Comparison of ENCODE assay signal across 21 mouse cellular contexts in genomic region chr7:142547874-142548273, GRCm38 (mm10). TPM values are rescaled to one million over a fixed set of nuclear protein-coding genes. Genes with fewer than 3 reads are reported as not detected.
DNase-seq lines count a peak whose midpoint lies in the region; ATAC-seq and TF ChIP-seq lines count a peak whose summit lies in the region.
"Had no signal": no experiment of that assay in that cellular context is flagged by ENCODE, and none has a peak within 500 bp of the region (broad histone marks: within the 10 kb centered on the region; RNA-seq: fewer than 3 reads in every experiment).

No protein-coding gene starts in this region.

- 22% methylated on average over 2 of the region's 2 CpGs for WGBS in intestine, embryonic 14.5 days
- 48% methylated on average over 2 of the region's 2 CpGs for WGBS in intestine, postnatal 0 days
- 23% methylated on average over 2 of the region's 2 CpGs for WGBS in lung, embryonic 16.5 days
- 24% methylated on average over 2 of the region's 2 CpGs for WGBS in stomach, embryonic 15.5 days

- H3K4me2 ChIP-seq in intestine, embryonic 14.5 days (ENCODE audit: low read length): no peak overlapping the region
- H3K4me2 ChIP-seq in intestine, postnatal 0 days (replicated peaks; ENCODE audit: low read depth): no peak overlapping the region
- no peak overlapping the region for H3K4me2 ChIP-seq in lung, embryonic 16.5 days (ENCODE audit: low read depth, low read length)
- H3K4me2 ChIP-seq in stomach, embryonic 15.5 days: no peak overlapping the region
- H3K4me2 ChIP-seq: forebrain, embryonic 13.5 days; hindbrain, embryonic 15.5 days; neural tube, embryonic 12.5 days had no signal

- DNase-seq in intestine, embryonic 14.5 days (ENCODE audit: low spot score): no peak
- no peak for DNase-seq in lung, postnatal 14 days
- DNase-seq in forelimb bud, embryonic 11.5 days (ENCODE audit: low read depth, low spot score): peak; percentile 95
- DNase-seq in layer of hippocampus, postnatal 36 days: no peak
- DNase-seq: adrenal gland, adult 2 months; cerebellum, postnatal 14 days; heart, adult 18-20 months; heart, postnatal 10 days; liver; lung, adult 18-20 months; right cerebral cortex, postnatal 14 days had no signal

- no peak for ATAC-seq in intestine, embryonic 14.5 days (replicated peaks; ENCODE audit: low FRiP score, low TSS enrichment, low read depth)
- ATAC-seq in intestine, postnatal 0 days: no peak
- ATAC-seq in lung, embryonic 16.5 days (ENCODE audit: low read depth): no peak
- ATAC-seq in stomach, embryonic 15.5 days (ENCODE audit: insufficient read depth, low FRiP score, low read depth): no peak
- ATAC-seq: CD4-positive, CD25-positive, alpha-beta regulatory T cell, adult 4 months; forebrain, embryonic 13.5 days had no signal

- H3K9ac ChIP-seq in intestine, embryonic 14.5 days (ENCODE audit: low read length): no peak overlapping the region
- no peak overlapping the region for H3K9ac ChIP-seq in intestine, postnatal 0 days (ENCODE audit: low read depth, low read length)
- H3K9ac ChIP-seq in lung, embryonic 16.5 days (ENCODE audit: low read length): no peak overlapping the region
- no peak overlapping the region for H3K9ac ChIP-seq in stomach, embryonic 15.5 days
- H3K9ac ChIP-seq: forebrain, embryonic 13.5 days; hindbrain, embryonic 15.5 days; neural tube, embryonic 12.5 days had no signal

- H3K27me3 ChIP-seq in intestine, embryonic 14.5 days (replicated peaks; ENCODE audit: control insufficient read depth, insufficient read depth, low read length): no peaks in the 10 kb centered on the region
- H3K27me3 ChIP-seq in intestine, postnatal 0 days (replicated peaks; ENCODE audit: control insufficient read depth, insufficient read depth, low read length): no peaks in the 10 kb centered on the region
- H3K27me3 ChIP-seq in lung, embryonic 16.5 days (ENCODE audit: control insufficient read depth, insufficient read depth, low read depth, low read length): no peaks in the 10 kb centered on the region
- no peaks in the 10 kb centered on the region for H3K27me3 ChIP-seq in stomach, embryonic 15.5 days (replicated peaks)
- H3K27me3 ChIP-seq: forebrain, embryonic 13.5 days; hindbrain, embryonic 15.5 days; neural tube, embryonic 12.5 days had no signal

- H3K36me3 ChIP-seq in intestine, embryonic 14.5 days (ENCODE audit: control insufficient read depth, insufficient read depth, low read length): no peaks in the 10 kb centered on the region
- H3K36me3 ChIP-seq in intestine, postnatal 0 days (ENCODE audit: control insufficient read depth, insufficient read depth): no peaks in the 10 kb centered on the region
- no peaks in the 10 kb centered on the region for H3K36me3 ChIP-seq in lung, embryonic 16.5 days (ENCODE audit: control insufficient read depth, insufficient read depth, low read length)
- H3K36me3 ChIP-seq in stomach, embryonic 15.5 days: no peaks in the 10 kb centered on the region
- H3K36me3 ChIP-seq: hindbrain, embryonic 15.5 days had no signal

- no peak for TF ChIP-seq CTCF in intestine, postnatal 0 days (IDR thresholded peaks at IDR 0.05; ENCODE audit: low read depth)

- peaks cover 32% of the 10 kb centered on the region for H3K4me1 ChIP-seq in intestine, embryonic 14.5 days (replicated peaks; ENCODE audit: control insufficient read depth, insufficient read depth, low read length)
- no peaks in the 10 kb centered on the region for H3K4me1 ChIP-seq in intestine, postnatal 0 days (replicated peaks; ENCODE audit: control insufficient read depth, insufficient read depth, low read length)
- H3K4me1 ChIP-seq in lung, embryonic 16.5 days (replicated peaks; ENCODE audit: control insufficient read depth, insufficient read depth, low read length): peaks cover 17% of the 10 kb centered on the region
- peaks cover 22% of the 10 kb centered on the region for H3K4me1 ChIP-seq in stomach, embryonic 15.5 days
- H3K4me1 ChIP-seq: megakaryocyte, embryonic 14.5 days had no signal

- no peaks in the 10 kb centered on the region for H3K9me3 ChIP-seq in intestine, embryonic 14.5 days (ENCODE audit: control insufficient read depth, low read length)
- H3K9me3 ChIP-seq in intestine, postnatal 0 days (ENCODE audit: control insufficient read depth): no peaks in the 10 kb centered on the region
- H3K9me3 ChIP-seq in lung, embryonic 16.5 days (ENCODE audit: control insufficient read depth, low read length): no peaks in the 10 kb centered on the region
- H3K9me3 ChIP-seq in stomach, embryonic 15.5 days: no peaks in the 10 kb centered on the region
- H3K9me3 ChIP-seq: forebrain, embryonic 13.5 days; hindbrain, embryonic 15.5 days; megakaryocyte, embryonic 14.5 days; neural tube, embryonic 12.5 days had no signal

- no peak overlapping the region for H3K4me3 ChIP-seq in intestine, embryonic 14.5 days (ENCODE audit: low read depth, low read length)
- no peak overlapping the region for H3K4me3 ChIP-seq in intestine, postnatal 0 days (ENCODE audit: low read depth, low read length)
- H3K4me3 ChIP-seq in lung, embryonic 16.5 days (ENCODE audit: low read length): no peak overlapping the region
- H3K4me3 ChIP-seq in stomach, embryonic 15.5 days (replicated peaks): no peak overlapping the region
- H3K4me3 ChIP-seq: forebrain, embryonic 13.5 days; hindbrain, embryonic 15.5 days; megakaryocyte, embryonic 14.5 days; neural tube, embryonic 12.5 days had no signal

- peak overlapping the region; percentile 27; the same call in 1 of the 2 replicates for H3K27ac ChIP-seq in intestine, embryonic 14.5 days (ENCODE audit: low read depth)
- H3K27ac ChIP-seq in intestine, postnatal 0 days (ENCODE audit: low read depth, low read length): no peak overlapping the region
- peak overlapping the region; percentile 21; the same call in 1 of the 2 replicates for H3K27ac ChIP-seq in lung, embryonic 16.5 days (ENCODE audit: low read length)
- H3K27ac ChIP-seq in stomach, embryonic 15.5 days: peak overlapping the region; percentile 18; the same call in 1 of the 2 replicates
- H3K27ac ChIP-seq: forebrain, embryonic 13.5 days; hindbrain, embryonic 15.5 days; neural tube, embryonic 12.5 days had no signal

RNA-seq across cellular contexts. Expression of gene Mrpl23, which starts 15.4 kb away (rescaled TPM):
- 36.1 and 45.8 TPM in 2 replicates for polyA plus RNA-seq in intestine, embryonic 14.5 days (2014; fragmentation: Nextera tagmentation; extraction: Ambion mirVana)
- polyA plus RNA-seq in intestine, postnatal 0 days (2015; fragmentation: Nextera tagmentation; extraction: Ambion mirVana): 26.7 and 33.0 TPM in 2 replicates
- 17.2 and 22.4 TPM in 2 replicates for polyA plus RNA-seq in lung, embryonic 16.5 days (2015; fragmentation: Nextera tagmentation; extraction: Ambion mirVana)
- 21.9 and 26.2 TPM in 2 replicates for polyA plus RNA-seq in stomach, embryonic 15.5 days (2015; fragmentation: Nextera tagmentation; extraction: Ambion mirVana)
- 10 to 100 TPM in 1 of 2 experiments, 1 to 10 TPM in 1; 4.8 to 13.8 TPM for total RNA-seq in layer of hippocampus, postnatal 36 days (2021)

RNA-seq across cellular contexts. Expression of gene Tnnt3, which starts 49.2 kb away (rescaled TPM):
- polyA plus RNA-seq in intestine, embryonic 14.5 days (2014; fragmentation: Nextera tagmentation; extraction: Ambion mirVana): 1.5 and 2.4 TPM in 2 replicates
- 3.0 TPM in 2 replicates for polyA plus RNA-seq in intestine, postnatal 0 days (2015; fragmentation: Nextera tagmentation; extraction: Ambion mirVana)
- 17.9 and 50.7 TPM in 2 replicates for polyA plus RNA-seq in lung, embryonic 16.5 days (2015; fragmentation: Nextera tagmentation; extraction: Ambion mirVana)
- polyA plus RNA-seq in stomach, embryonic 15.5 days (2015; fragmentation: Nextera tagmentation; extraction: Ambion mirVana): 4.6 and 11.8 TPM in 2 replicates
- not detected for total RNA-seq in layer of hippocampus, postnatal 36 days (2021)
- total RNA-seq: adrenal gland, adult 2 months; layer of hippocampus, postnatal 25 days; MEL had no signal
- polyA plus RNA-seq: adrenal gland, adult 2 months had no signal
